Mouse (Mus musculus) lung, postnatal 0 days (tissue): ENCODE data around the gene Kcnb1.

Experiments
- CTCF ChIP-seq: IDR thresholded peaks from 2 replicates; pipeline ENCODE4 v1.5.1; 2016; ENCODE audit warnings: antibody characterized with exemption, mild to moderate bottlenecking
- EP300 ChIP-seq: IDR thresholded peaks from 2 replicates; pipeline ENCODE4 v1.6.1; 2016; ENCODE audit warnings: antibody characterized with exemption, mild to moderate bottlenecking, control low read depth

DNA sequence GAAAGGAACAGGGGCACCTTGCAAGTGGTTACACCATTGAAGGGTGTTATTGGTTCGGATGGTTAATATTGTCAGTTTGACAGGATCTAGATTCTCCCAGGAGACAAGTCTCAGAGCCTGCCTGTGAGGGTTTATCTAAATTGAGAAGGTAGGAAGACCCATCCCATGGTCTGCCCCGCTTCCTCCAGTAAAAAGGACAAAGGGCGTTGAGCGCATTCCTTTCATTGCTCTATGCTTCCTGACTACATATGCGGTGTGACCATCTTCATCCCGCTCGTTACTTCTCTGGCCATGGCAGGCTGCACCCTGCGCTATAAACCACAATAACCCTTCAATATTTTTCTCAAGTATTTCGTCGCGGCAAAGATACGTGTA lies 118.7 kb downstream of the Kcnb1 start:
- TF ChIP-seq CTCF (no peak), EP300 (no peak)
